Mouse (Mus musculus) megakaryocyte-erythroid progenitor cell, adult 5-6 weeks (primary cell): ENCODE data around the gene Muc13. TPM values are rescaled to one million over a fixed set of nuclear protein-coding genes. Genes with fewer than 3 reads are reported as not detected.

Experiments
- ATAC-seq: replicated peaks from 2 replicates; pipeline ENCODE4 v1.8.0; 2016; ENCODE audit warnings: mild to moderate bottlenecking, inconsistent platforms; ENCODE audit not compliant: severe bottlenecking, poor library complexity, low FRiP score, low TSS enrichment
- total RNA-seq, 2 experiments: library from RNA; stranded (forward) in 1 of 2; stranded (reverse) in 1 of 2; fragments of 200-1000, 215-1000 nt in 1 of 2; fragments of >200 nt in 1 of 2; fragmentation: Nextera tagmentation in 1 of 2; gene quantifications; 2 replicates each; pipeline ENCODE4 v1.2.3; 2014 to 2017

The Muc13 gene
- total RNA-seq, 2 experiments from 2014 or later = 55.5 to 66.2 TPM

DNA sequence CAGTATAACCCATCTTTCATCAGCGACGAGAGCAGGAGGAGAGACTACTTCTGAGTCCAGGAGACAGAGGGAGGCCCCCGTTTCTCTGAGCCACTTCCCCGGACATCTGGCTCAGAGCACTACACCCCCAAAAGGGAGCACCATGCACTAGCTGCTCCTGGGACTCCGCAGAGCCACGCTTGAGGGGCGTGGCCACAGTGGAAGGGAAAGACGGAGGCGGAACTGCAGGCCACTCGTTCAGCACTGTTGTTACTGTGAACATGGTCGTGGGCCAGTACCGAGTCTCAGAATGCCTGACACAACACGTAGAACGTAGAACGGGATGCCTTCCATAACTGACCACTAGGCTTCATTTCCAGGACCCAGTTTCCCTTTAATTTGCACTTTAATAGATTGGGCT is 27.1 kb upstream of the Muc13 start:
- no peak for ATAC-seq

- no peak for ATAC-seq
Observed at GRCm38 (mm10) chr16:33768491-33769278, 25.2 kb upstream of the Muc13 start.

DNA sequence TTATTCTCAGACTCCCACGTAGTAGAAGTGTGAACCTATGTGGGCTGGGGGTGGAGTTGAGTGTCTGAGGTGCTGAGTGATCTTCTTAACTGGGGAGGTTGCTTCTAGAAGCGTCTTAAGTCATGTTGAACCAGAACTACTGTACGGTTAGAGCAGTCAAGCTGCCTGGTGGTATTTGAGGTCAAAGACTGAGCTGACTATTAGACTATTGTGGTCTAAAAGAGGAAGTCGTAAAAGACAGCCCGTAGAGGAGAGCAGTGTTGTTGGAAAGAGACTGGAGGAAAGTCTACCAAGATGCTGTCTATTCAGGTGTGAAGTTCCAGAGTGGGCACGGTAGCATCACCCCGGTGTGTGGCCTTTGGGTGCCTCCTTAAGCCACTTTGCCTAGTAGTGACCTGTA is 24.0 kb upstream of the Muc13 start:
- peak; percentile 43; the same call in 1 of the 2 replicates for ATAC-seq

GRCm38 (mm10) chr16:33770778-33771454 is 22.9 kb upstream of the Muc13 start:
- no peak for ATAC-seq

DNA sequence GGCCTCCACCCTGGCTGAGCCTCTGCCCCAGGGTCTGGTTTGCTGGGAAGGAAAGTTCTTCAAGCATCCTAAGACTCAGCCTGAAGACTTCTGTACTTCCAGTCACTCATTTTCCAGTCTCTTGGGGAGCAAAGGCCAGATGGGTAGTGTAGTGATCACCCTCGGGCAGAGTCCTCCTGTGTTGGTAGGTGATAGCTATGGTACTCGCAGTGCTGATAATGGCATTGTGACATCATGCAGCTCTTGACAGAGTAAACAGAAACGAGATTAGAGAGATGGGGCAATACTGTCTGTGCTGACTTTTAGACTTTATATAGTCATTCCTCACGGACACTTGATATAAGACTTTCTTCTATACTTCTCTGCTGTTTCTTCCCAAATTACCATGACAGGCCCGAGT is 21.0 kb upstream of the Muc13 start:
- peak; percentile 81 for ATAC-seq

DNA sequence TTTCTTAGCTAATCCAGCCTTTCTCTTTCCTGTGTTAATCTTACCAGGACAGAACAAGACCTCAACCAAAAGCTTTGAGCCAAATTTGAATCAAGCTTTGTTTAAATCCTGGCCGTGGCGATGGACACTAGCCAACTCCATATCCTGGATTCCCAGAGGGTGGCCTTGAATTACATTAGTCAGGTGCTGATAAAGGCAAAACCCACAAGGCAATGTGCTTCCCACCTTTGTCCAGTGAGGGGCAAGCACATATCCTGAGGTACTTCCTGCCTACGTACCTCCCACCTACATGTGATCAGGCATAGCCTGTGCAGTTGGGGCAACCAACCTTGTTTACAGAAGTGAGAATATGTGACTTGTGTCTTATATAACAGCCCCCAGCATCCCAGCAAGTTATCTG is 18.9 kb upstream of the Muc13 start:
- ATAC-seq = no peak

- no peak for ATAC-seq
Observed at GRCm38 (mm10) chr16:33775733-33776335, 18.0 kb upstream of the Muc13 start.

- no peak for ATAC-seq
Observed at GRCm38 (mm10) chr16:33776766-33777529, 16.9 kb upstream of the Muc13 start.

DNA sequence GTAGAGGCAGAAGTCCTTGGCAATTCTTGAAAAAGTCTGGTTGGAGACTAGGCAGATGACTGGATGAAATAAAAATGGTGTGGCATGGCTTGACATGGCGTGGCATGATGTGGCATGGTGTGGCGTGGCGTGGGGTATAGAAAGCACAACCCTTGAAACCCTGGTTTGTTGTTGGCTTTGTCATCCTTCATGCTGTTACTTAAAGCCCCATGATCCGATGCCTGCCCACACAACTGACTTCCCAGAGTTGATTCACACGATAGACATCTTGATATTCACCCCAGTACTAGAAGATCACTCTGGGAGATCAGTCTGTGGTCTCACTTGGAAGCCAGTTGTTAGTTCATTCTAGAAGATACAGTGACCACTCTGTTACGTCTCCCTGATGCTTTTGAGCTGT is 16.2 kb upstream of the Muc13 start:
- no peak for ATAC-seq

DNA sequence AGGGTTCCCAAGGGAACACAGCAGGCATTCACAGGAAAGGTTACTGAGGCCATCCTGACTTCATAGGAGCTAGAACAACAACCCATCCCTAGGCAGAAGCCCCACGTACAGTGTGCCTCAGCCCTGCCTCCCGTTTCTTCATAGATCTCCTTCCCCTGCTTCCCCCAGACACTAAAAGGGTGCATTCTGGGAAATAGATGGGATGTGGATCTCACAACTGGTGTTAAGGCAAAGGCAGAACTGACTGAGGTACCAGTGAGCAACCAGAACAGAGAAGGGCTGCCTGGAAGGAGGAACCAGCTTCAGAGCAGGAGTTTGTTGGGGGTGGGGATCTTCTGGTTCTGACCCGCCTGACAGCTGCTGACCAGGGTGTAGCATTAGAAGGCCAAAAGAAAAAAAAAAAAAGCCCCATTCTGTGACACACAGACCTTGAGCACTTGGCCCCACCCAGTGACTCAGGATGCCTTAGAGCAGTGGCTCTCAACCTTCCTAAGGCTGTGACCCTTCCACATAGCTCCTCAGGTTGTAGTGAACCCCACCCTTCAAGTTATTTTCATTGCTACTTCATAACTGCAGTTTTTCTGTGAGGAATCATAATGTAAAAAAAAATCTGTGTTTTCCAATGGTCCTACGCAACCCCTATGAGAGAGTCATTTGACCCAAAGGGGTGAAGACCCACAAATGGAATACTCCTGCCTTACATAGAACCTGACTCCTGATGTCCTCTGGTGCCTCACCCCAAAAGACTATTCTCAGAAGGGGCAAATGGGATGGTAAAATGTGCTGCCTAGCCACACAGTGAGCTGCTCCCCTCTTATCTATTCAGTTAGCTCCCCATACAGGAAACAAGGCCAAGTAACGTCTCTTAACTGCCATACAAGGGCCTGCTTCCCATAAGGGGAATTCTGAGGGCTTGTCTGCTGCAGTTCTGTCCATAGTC is 11.8 kb upstream of the Muc13 start:
- peak; percentile 61 for ATAC-seq

- no peak for ATAC-seq
Observed at GRCm38 (mm10) chr16:33782729-33783091, 11.1 kb upstream of the Muc13 start.

DNA sequence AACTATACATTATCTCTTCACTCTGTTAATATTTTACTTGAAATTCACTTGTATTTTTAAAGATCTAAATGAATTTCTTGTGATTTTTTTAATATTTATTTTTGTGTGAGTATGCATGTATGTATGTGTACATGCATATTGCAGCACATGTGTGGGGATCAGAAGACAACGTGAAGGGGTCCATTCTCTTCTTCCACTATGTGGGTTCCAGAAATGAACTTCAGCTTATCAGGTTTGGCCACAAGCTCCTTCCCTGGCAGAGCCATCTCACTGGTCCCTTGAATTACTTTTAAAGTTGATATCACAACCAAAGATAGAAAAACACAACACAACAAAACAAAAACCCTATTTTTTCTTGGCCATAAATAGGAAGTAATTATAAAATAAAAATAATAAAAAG is 9.3 kb upstream of the Muc13 start:
- ATAC-seq = no peak

GRCm38 (mm10) chr16:33785092-33785704 is 8.6 kb upstream of the Muc13 start:
- ATAC-seq = peak; percentile 56

- peak; percentile 29; the same call in 1 of the 2 replicates for ATAC-seq
Observed at GRCm38 (mm10) chr16:33786657-33787390, 7.0 kb upstream of the Muc13 start.

- ATAC-seq = no peak
Observed at GRCm38 (mm10) chr16:33795106-33795505, 1.3 kb downstream of the Muc13 start.

- 0 out of 2 replicates have a peak, but pooled peaks have one; percentile 28 for ATAC-seq
Observed at GRCm38 (mm10) chr16:33795887-33796286, 2.0 kb downstream of the Muc13 start.

GRCm38 (mm10) chr16:33796756-33797155 is 2.9 kb downstream of the Muc13 start:
- ATAC-seq = 0 out of 2 replicates have a peak, but pooled peaks have one; percentile 15

DNA sequence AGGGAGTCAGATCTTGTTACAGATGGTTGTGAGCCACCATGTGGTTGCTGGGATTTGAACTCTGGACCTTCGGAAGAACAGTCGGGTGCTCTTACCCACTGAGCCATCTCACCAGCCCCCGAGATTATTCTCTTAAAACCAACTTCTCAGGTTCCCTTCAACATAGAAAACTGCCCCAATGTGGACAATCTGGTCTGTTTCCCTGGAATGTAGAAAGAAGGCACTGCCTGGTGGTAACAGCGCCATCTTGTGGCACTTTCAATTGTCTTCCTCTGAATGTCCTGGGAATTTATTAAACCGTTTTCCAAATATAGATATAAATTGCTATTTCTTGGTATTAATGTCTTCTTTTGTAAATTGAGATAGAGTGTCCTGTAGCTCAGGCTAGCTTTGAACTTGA is 4.0 kb downstream of the Muc13 start:
- ATAC-seq = no peak; the same call in 1 of the 2 replicates
